Mouse (Mus musculus): ENCODE results near the gene Phc1.

The Phc1 gene

GRCm38 (mm10) chr6:122293796-122294195, 46.6 kb downstream of the Phc1 start:
- DNase-seq = no peak

- no peak for DNase-seq
Measured at GRCm38 (mm10) chr6:122293121-122293520, 47.2 kb downstream of the Phc1 start.

DNA sequence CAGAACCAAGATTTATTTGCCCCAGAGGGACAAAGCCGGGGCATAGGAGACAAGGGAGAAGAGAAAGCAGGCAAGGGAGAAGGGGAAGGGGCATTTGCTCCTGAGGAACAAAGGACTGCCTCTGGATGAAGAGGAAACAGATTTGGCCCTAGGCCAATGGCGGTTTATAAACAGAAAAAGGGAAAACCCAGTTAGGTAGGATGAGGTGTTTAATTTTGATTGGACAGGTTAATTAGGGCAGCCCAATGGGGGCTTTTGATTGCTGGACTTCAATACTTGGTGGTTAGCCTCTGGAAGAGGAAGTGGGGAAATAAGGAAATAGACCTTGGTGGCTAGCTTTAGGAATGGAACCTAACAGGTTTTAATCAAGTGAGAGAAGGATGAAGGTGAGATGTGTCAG, 48.2 kb downstream of the Phc1 start:
- DNase-seq = no peak

DNA sequence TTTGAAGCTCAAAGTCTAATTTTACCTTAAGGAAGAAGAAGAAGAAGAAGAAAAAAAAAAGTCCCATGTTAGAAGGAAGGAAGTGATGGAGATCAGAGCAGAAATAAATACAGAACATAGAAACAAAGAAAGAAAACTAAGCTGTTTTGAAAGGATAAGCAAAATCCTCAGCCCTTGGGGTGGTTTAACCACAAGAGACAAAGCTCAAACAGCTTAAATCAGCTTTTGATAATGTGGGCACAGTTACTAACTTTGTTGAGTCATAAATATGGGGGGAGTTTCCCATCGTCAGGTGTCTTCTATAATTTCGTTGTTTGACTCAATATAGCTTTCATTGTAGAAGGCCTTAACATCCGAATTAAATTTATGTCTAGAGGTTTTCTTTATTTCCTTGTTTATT, 48.6 kb downstream of the Phc1 start:
- DNase-seq = no peak

- no peak for DNase-seq
Measured at GRCm38 (mm10) chr6:122291264-122291663, 49.1 kb downstream of the Phc1 start.

DNA sequence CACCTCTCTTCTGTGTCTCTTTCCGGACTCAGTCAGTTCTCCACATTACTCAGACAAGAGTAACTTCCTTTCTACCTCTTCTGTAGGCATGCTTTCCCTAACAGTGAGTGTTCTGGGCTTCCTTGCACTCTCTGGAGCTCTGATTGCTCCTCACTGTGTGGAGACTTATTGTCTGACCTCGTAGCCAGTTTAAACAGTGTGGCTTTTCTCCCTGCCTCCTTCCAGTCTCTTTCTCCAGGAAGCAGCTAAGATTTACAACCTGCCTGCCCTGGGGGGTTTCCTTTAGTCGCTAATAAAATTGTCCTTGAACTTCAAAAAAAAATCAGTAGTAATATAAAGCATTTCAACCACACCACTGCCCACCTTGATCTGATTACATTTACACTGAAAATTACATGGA, 50.1 kb downstream of the Phc1 start:
- DNase-seq = no peak

GRCm38 (mm10) chr6:122289313-122289712, 51.0 kb downstream of the Phc1 start:
- no peak for DNase-seq

- no peak for DNase-seq
Measured at GRCm38 (mm10) chr6:122288263-122288662, 52.1 kb downstream of the Phc1 start.

DNA sequence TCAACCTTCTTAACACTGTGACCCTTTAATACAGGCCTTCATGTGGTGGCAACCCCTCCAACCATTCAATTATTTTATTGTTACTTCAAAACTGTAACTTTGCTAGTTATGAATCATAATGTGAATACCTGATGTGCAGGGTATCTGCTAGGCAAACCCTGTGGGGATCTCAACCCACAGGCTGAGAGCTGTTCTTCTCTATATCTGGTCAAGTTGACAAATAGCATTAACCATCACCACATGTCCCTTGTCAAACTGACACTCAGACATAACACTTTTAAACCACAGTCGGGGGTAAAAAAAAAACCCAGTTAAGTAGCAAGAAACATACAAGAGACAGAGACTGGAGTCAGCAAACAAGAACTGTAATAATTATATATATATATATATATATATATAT, 55.5 kb downstream of the Phc1 start:
- DNase-seq = no peak

DNA sequence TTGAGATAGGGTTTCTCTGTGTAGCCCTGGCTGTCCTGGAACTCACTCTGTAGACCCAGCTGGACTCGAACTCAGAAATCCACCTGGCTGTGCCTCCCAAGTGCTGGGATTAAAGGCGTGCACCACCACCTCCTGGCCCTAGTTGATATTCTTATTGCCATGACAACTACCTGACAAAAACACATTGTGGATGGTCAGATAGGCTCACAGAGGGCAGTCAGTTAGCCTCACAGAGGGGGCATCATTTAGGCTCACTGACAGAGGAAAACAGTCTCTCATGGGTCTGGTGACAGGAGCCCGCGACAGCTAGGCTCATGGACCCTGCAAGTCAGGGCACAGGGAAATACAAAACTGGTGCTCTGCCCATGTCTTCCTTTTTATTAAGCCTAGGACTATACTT, 56.1 kb downstream of the Phc1 start:
- DNase-seq = no peak

DNA sequence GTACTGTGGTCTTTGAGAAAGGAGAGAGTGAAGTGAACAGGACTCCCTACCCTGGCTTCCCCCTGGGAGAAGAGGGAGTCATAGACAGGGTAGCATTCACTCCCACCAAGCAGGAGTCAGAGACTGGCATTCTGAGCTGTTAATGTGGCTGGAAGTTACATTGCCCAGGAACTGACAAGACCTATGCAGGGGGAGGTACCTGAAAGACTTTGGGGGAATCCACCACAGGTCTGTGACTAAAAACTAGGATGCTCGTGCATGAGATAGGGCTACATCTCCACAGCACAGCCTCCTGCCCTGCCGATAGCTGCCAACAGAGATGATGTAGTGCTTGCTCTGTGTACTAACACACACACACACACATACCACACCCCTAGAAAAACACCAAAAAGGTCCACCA, 56.9 kb downstream of the Phc1 start:
- no peak for DNase-seq

GRCm38 (mm10) chr6:122282782-122283181, 57.6 kb downstream of the Phc1 start, which contains the start of gene Klrg1:
Gene Klrg1, minus strand, starts transcription at chr6:122282882.
- no peak for DNase-seq

DNA sequence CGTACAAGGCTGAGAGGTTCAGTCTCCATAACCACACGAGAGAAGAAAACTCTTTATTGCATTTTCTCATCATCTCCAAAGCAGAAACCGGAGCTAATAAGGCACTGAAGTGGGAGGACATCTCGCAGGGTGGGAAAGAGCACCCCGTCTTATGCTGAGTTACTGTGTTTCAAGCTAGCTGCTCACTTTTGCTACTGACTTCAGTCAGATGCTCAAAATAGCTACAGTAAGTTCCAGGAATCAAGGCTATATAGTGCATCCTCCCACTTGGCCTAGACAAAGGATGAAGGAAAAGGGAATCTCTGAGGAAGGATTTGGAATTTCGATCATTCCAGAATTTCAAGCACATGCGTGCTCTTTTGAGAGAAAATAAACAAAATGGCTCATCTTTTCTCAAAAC, 63.8 kb downstream of the Phc1 start:
- no peak for DNase-seq

GRCm38 (mm10) chr6:122274546-122274945, 65.8 kb downstream of the Phc1 start:
- no peak for DNase-seq

DNA sequence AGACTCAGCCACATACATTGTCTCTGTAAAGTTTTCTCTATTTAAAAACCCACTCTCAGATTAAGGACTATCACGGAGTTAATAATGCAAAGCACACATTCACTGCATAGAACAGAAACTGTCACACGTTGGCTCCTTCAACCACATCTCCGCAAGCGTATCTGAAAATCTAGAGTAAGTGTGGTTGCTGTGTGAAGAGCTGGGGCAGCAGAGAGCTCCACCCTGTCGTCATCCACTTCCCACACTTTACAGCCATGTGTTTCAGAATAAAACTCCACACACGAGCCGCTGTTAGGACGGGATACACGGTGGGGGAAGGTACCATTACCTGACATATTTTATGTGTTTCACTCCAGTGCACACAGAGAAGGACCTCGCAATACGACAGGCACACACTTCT, 70.2 kb downstream of the Phc1 start:
- no peak for DNase-seq

DNA sequence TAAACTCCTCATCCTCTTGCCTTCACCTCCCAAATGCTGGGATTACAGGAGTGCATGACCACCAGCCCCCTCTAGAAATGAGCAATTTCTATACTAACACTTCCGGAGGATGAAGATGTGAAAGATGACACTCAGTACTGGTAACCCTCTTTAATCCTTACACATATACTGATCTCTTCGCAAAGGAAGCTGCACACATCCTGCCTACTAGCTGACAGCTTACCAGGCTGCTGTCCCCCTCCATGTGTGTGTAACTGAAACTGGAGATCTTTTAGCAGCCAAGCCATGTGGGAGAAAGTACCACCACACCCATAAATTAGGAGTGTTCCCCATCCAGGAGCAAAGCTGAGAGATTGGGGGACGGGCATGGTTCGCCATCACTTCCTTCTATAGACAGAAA, 71.2 kb downstream of the Phc1 start:
- DNase-seq = no peak

- DNase-seq = no peak
Measured at GRCm38 (mm10) chr6:122268561-122268960, 71.8 kb downstream of the Phc1 start.
